Mouse (Mus musculus) embryonic facial prominence, embryonic 10.5 days (tissue): ENCODE data around the gene Rnf220. TPM values are rescaled to one million over a fixed set of nuclear protein-coding genes. Genes with fewer than 3 reads are reported as not detected.

ENCODE experiments used
- DNase-seq: peaks from one replicate; pipeline ENCODE4 v3.0.0-alpha.2; 2017; ENCODE audit warnings: low spot score
- H3K27ac ChIP-seq: fragments of 300-500 bp; sonication (generic); replicated peaks from 2 replicates; pipeline ENCODE4 v1.5.1; 2016; ENCODE audit warnings: mild to moderate bottlenecking
- H3K27me3 ChIP-seq: fragments of 300-500 bp; sonication (generic); replicated peaks from 2 replicates; pipeline ENCODE4 v1.6.1; 2016; ENCODE audit warnings: low read depth, mild to moderate bottlenecking; ENCODE audit not compliant: poor library complexity, severe bottlenecking
- H3K36me3 ChIP-seq: fragments of 300-500 bp; sonication (generic); replicated peaks from 2 replicates; pipeline ENCODE4 v1.6.1; 2016; ENCODE audit warnings: mild to moderate bottlenecking, moderate library complexity
- H3K4me1 ChIP-seq: fragments of 300-500 bp; sonication (generic); 2 replicates; pipeline ENCODE4 v1.6.1; 2016
- H3K4me3 ChIP-seq: fragments of 300-500 bp; sonication (generic); 2 replicates; pipeline ENCODE4 v1.5.1; 2016; ENCODE audit warnings: mild to moderate bottlenecking, moderate library complexity
- H3K9me3 ChIP-seq: fragments of 300-500 bp; sonication (generic); 2 replicates; pipeline ENCODE4 v1.6.1; 2016; ENCODE audit warnings: mild to moderate bottlenecking
- WGBS: fragments of 180-500 bp; shearing (Covaris S2); methylation state at CpG from one replicate; pipeline ENCODE4 v1.1.7; 2016; 5-methylcytosine and 5-hydroxymethylcytosine counted together
- polyA plus RNA-seq: library from polyadenylated mRNA; unstranded; fragments of >200 nt; fragmentation: Nextera tagmentation; extraction: Ambion mirVana; gene quantifications from 2 replicates; pipeline ENCODE4 v1.2.1, GENCODE M21; 2016

Rnf220 gene
- polyA plus RNA-seq, 1 experiment from 2014 or later = 94.8 TPM

- Histone ChIP-seq H3K4me1 (peaks cover 29% of the 10 kb centered on the region), H3K27ac (no peak overlapping the region), H3K9me3 (no peaks in the 10 kb centered on the region), H3K27me3 (peaks cover 78% of the 10 kb centered on the region), H3K4me3 (no peak overlapping the region), H3K36me3 (no peaks in the 10 kb centered on the region)
- WGBS = 65% methylated on average over 16 of the region's 16 CpGs
- no peak for DNase-seq
Measured at GRCm38 (mm10) chr4:117360713-117361557, 135.9 kb downstream of the Rnf220 start.

- Histone ChIP-seq H3K9me3 (no peaks in the 10 kb centered on the region), H3K27ac (no peak overlapping the region), H3K36me3 (no peaks in the 10 kb centered on the region), H3K4me3 (no peak overlapping the region), H3K27me3 (peaks cover 77% of the 10 kb centered on the region), H3K4me1 (peaks cover 32% of the 10 kb centered on the region)
- DNase-seq = no peak
- WGBS = 88% methylated on average over 17 of the region's 17 CpGs
Measured at GRCm38 (mm10) chr4:117359803-117360382, 137.0 kb downstream of the Rnf220 start.

- Histone ChIP-seq H3K4me3 (no peak overlapping the region), H3K4me1 (peaks cover 47% of the 10 kb centered on the region), H3K27me3 (peaks cover 72% of the 10 kb centered on the region), H3K27ac (no peak overlapping the region), H3K9me3 (no peaks in the 10 kb centered on the region), H3K36me3 (no peaks in the 10 kb centered on the region)
- WGBS = 71% methylated on average over 7 of the region's 7 CpGs
- DNase-seq = no peak
Measured at GRCm38 (mm10) chr4:117357917-117358316, 138.9 kb downstream of the Rnf220 start.

GRCm38 (mm10) chr4:117357104-117357503, 139.7 kb downstream of the Rnf220 start:
- no peak overlapping the region for H3K4me3 ChIP-seq
- peaks cover 70% of the 10 kb centered on the region for H3K27me3 ChIP-seq
- 85% methylated on average over 5 of the region's 5 CpGs for WGBS
- H3K9me3 ChIP-seq = no peaks in the 10 kb centered on the region
- H3K4me1 ChIP-seq = peaks cover 53% of the 10 kb centered on the region
- no peaks in the 10 kb centered on the region for H3K36me3 ChIP-seq
- H3K27ac ChIP-seq = no peak overlapping the region
- DNase-seq = no peak

- Histone ChIP-seq H3K9me3 (no peaks in the 10 kb centered on the region), H3K27me3 (peaks cover 72% of the 10 kb centered on the region), H3K27ac (no peak overlapping the region), H3K4me3 (no peak overlapping the region), H3K36me3 (no peaks in the 10 kb centered on the region), H3K4me1 (peaks cover 47% of the 10 kb centered on the region)
- WGBS = 70% methylated on average over 2 of the region's 2 CpGs
- DNase-seq = no peak
Measured at GRCm38 (mm10) chr4:117356223-117356622, 140.6 kb downstream of the Rnf220 start.

- Histone ChIP-seq H3K36me3 (no peaks in the 10 kb centered on the region), H3K4me3 (no peak overlapping the region), H3K9me3 (no peaks in the 10 kb centered on the region), H3K27ac (no peak overlapping the region), H3K27me3 (peaks cover 58% of the 10 kb centered on the region), H3K4me1 (peaks cover 41% of the 10 kb centered on the region)
- DNase-seq = no peak
- 73% methylated on average over 6 of the region's 6 CpGs for WGBS
Measured at GRCm38 (mm10) chr4:117354651-117355050, 142.2 kb downstream of the Rnf220 start.

- peaks cover 45% of the 10 kb centered on the region for H3K4me1 ChIP-seq
Measured at GRCm38 (mm10) chr4:117352957-117353356, 143.9 kb downstream of the Rnf220 start.

GRCm38 (mm10) chr4:117352071-117352470, 144.8 kb downstream of the Rnf220 start:
- H3K27ac ChIP-seq = no peak overlapping the region; the same call in 1 of the 2 replicates
- 81% methylated on average over 5 of the region's 5 CpGs for WGBS

More at GRCm38 (mm10) chr4:117352957-117353356, 143.9 kb downstream of the Rnf220 start:
- Histone ChIP-seq H3K9me3 (no peaks in the 10 kb centered on the region), H3K4me3 (no peak overlapping the region), H3K27ac (no peak overlapping the region), H3K27me3 (peaks cover 60% of the 10 kb centered on the region), H3K36me3 (no peaks in the 10 kb centered on the region)
- no peak for DNase-seq
- WGBS = 72% methylated on average over 9 of the region's 9 CpGs

GRCm38 (mm10) chr4:117350139-117350693, 146.6 kb downstream of the Rnf220 start:
- Histone ChIP-seq H3K27ac (no peak overlapping the region), H3K4me1 (peaks cover 33% of the 10 kb centered on the region), H3K4me3 (no peak overlapping the region), H3K36me3 (no peaks in the 10 kb centered on the region), H3K27me3 (peaks cover 54% of the 10 kb centered on the region), H3K9me3 (no peaks in the 10 kb centered on the region)
- DNase-seq = no peak
- 86% methylated on average over 12 of the region's 12 CpGs for WGBS

More at GRCm38 (mm10) chr4:117352071-117352470, 144.8 kb downstream of the Rnf220 start:
- H3K36me3 ChIP-seq = no peaks in the 10 kb centered on the region
- H3K27me3 ChIP-seq = peaks cover 57% of the 10 kb centered on the region
- DNase-seq = no peak
- no peaks in the 10 kb centered on the region for H3K9me3 ChIP-seq
- no peak overlapping the region for H3K4me3 ChIP-seq
- H3K4me1 ChIP-seq = peaks cover 41% of the 10 kb centered on the region

GRCm38 (mm10) chr4:117349327-117349726, 147.5 kb downstream of the Rnf220 start:
- Histone ChIP-seq H3K4me1 (peaks cover 30% of the 10 kb centered on the region), H3K9me3 (no peaks in the 10 kb centered on the region), H3K27me3 (peaks cover 54% of the 10 kb centered on the region), H3K27ac (no peak overlapping the region), H3K4me3 (no peak overlapping the region), H3K36me3 (no peaks in the 10 kb centered on the region)
- WGBS = 22% methylated on average over 2 of the region's 2 CpGs
- no peak for DNase-seq

GRCm38 (mm10) chr4:117346025-117346424, 150.8 kb downstream of the Rnf220 start:
- no peaks in the 10 kb centered on the region for H3K36me3 ChIP-seq
- H3K4me1 ChIP-seq = peaks cover 11% of the 10 kb centered on the region
- H3K27me3 ChIP-seq = peaks cover 32% of the 10 kb centered on the region
- no peaks in the 10 kb centered on the region for H3K9me3 ChIP-seq
- WGBS = 65% methylated on average over 6 of the region's 6 CpGs
- no peak for DNase-seq
- H3K4me3 ChIP-seq = no peak overlapping the region
- H3K27ac ChIP-seq = no peak overlapping the region

- Histone ChIP-seq H3K4me1 (peaks cover 6% of the 10 kb centered on the region), H3K27ac (no peak overlapping the region), H3K27me3 (peaks cover 20% of the 10 kb centered on the region; the same call in 1 of the 2 replicates), H3K9me3 (no peaks in the 10 kb centered on the region), H3K4me3 (no peak overlapping the region), H3K36me3 (no peaks in the 10 kb centered on the region)
- DNase-seq = no peak
- 67% methylated on average over 8 of the region's 8 CpGs for WGBS
Measured at GRCm38 (mm10) chr4:117343385-117343784, 153.5 kb downstream of the Rnf220 start.
